Mouse (Mus musculus) liver, postnatal 0 days (tissue): ENCODE measurements around the gene Arpp21. TPM values are rescaled to one million over a fixed set of nuclear protein-coding genes. Genes with fewer than 3 reads are reported as not detected.

Source experiments
- ATAC-seq: fragments of 200-750 bp; cut with Nextera tagmentation; 2 replicates; pipeline ENCODE4 v1.8.0; 2017; ENCODE audit warnings: mild to moderate bottlenecking, moderate library complexity
- DNase-seq: peaks from one replicate; pipeline ENCODE4 v3.0.0-alpha.2; 2016
- H3K27ac ChIP-seq: fragments of 300-500 bp; sonication (generic); 2 replicates; pipeline ENCODE4 v1.5.1; 2014; ENCODE audit warnings: antibody characterized with exemption, moderate library complexity, mild to moderate bottlenecking, low read depth
- H3K27me3 ChIP-seq: fragments of 300-500 bp; sonication (generic); 2 replicates; pipeline ENCODE4 v1.6.1; 2014; ENCODE audit warnings: low read length, control low read depth, mixed read lengths; ENCODE audit not compliant: insufficient read depth
- H3K36me3 ChIP-seq: fragments of 300-500 bp; sonication (generic); replicated peaks from 2 replicates; pipeline ENCODE4 v1.6.1; 2014; ENCODE audit warnings: mild to moderate bottlenecking, control low read depth, low read length, moderate library complexity, mixed read lengths; ENCODE audit not compliant: insufficient read depth
- H3K4me1 ChIP-seq: fragments of 300-500 bp; sonication (generic); 2 replicates; pipeline ENCODE4 v1.6.1; 2014; ENCODE audit warnings: antibody characterized with exemption, mild to moderate bottlenecking, control low read depth; ENCODE audit not compliant: insufficient read depth
- H3K4me2 ChIP-seq: fragments of 300-500 bp; sonication (generic); 2 replicates; pipeline ENCODE4 v1.6.1; 2014; ENCODE audit warnings: low read depth, mild to moderate bottlenecking, low read length, moderate library complexity, mixed read lengths
- H3K4me3 ChIP-seq: fragments of 300-500 bp; sonication (generic); 2 replicates; pipeline ENCODE4 v1.5.1; 2014; ENCODE audit warnings: low read depth, low read length
- H3K9ac ChIP-seq: fragments of 300-500 bp; sonication (generic); replicated peaks from 2 replicates; pipeline ENCODE4 v1.6.1; 2014; ENCODE audit warnings: mild to moderate bottlenecking, moderate library complexity
- H3K9me3 ChIP-seq: fragments of 300-500 bp; sonication (generic); 2 replicates; pipeline ENCODE4 v1.6.1; 2016; ENCODE audit warnings: mild to moderate bottlenecking, control low read depth, low read length, mixed read lengths
- CTCF ChIP-seq: sonication (generic); IDR thresholded peaks from 2 replicates; pipeline ENCODE4 v1.5.1; 2016; ENCODE audit warnings: antibody characterized with exemption, low read depth
- EP300 ChIP-seq: IDR thresholded peaks from 2 replicates; pipeline ENCODE4 v1.6.1; 2016; ENCODE audit warnings: antibody characterized with exemption, low read depth, mild to moderate bottlenecking
- WGBS: fragments of 180-500 bp; shearing (Covaris S2); extraction: QIAGEN DNeasy Blood & Tissue Kit; methylation state at CpG from one replicate; pipeline ENCODE4 v1.1.7; 2014; ENCODE audit not compliant: insufficient replicate concordance; 5-methylcytosine and 5-hydroxymethylcytosine counted together
- polyA plus RNA-seq: library from polyadenylated mRNA; unstranded; fragments of >200 nt; fragmentation: Nextera tagmentation; extraction: Ambion mirVana; gene quantifications from 2 replicates; pipeline ENCODE4 v1.2.1, GENCODE M21; 2015

The Arpp21 gene
- polyA plus RNA-seq, 1 experiment from 2014 or later: 0.74 TPM

DNA sequence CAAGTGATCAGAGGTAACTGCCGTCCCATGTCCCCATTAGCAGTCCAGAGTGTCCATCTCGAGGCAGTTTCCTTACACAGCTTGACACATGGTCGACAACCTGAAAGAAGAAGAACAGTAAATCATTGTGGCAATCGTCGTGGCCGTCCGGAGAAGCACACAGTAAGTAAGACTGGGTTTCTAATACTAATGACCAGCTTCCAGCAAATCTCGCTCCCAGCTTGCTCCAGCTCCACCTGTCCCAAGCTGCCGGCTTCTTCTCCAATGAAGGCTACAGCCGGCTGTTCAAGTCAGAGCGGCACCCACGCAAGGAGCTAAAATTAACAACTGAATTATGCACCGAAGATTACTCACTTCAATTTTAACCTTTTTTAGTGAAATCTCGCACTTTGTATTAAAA, 48.1 kb downstream of the Arpp21 start:
- Histone ChIP-seq H3K36me3 (no peaks in the 10 kb centered on the region), H3K9ac (no peak overlapping the region), H3K27ac (no peak overlapping the region), H3K4me3 (no peak overlapping the region), H3K4me1 (no peaks in the 10 kb centered on the region), H3K27me3 (no peaks in the 10 kb centered on the region), H3K4me2 (no peak overlapping the region), H3K9me3 (no peaks in the 10 kb centered on the region)
- TF ChIP-seq EP300 (no peak), CTCF (no peak)
- DNase-seq (no peak), ATAC-seq (no peak)
- WGBS: 65% methylated on average over 14 of the region's 14 CpGs

DNA sequence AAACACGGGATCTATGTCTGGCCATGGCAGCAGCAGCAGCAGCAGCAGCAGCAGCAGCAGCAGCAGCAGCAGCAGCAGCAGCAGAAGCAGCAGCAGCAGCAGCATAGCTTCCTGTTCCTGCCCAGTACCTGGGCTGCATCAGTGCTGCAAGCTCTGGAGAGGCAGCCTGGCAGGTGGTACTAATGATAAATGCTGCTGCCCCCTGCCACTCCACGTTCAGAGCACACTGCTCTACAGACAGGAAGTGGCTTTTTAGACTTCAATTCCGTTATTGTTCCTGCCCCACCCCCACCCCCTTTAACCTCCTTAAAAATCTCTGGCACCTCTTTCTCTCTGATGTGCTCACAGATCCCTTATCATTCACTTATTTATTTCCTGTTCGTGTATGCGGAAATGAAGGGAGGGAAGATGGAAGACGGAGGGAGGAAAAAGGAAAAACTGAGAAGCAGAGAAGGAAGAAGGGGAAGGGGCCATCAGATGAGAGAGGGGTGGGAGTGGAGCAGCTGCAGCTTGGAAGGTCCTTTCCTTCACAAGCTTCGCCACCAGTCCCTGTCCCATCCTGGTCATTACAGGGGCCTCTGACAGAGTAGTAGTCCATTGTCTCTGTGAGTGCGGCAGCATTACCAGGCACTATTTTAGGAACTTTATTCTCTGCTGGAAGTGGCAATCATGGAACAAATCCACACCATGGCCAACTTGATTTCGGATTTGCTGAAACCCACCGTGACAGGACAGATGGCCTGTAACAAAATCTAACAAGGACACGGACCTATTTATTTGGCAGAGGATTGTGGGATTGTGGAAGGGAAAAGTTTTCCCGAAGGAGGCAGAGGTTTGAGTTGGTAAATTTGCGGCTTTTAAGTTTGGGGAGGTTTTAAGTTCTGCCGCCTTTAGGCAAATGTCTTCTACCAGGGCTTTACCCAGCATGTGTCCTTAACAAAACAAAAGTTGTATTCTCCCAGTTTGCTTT, 49.1 kb downstream of the Arpp21 start:
- no peaks in the 10 kb centered on the region for H3K27me3 ChIP-seq
- no peak overlapping the region for H3K4me2 ChIP-seq
- ATAC-seq: no peak
- H3K9me3 ChIP-seq: no peaks in the 10 kb centered on the region
- no peaks in the 10 kb centered on the region for H3K4me1 ChIP-seq
- no peaks in the 10 kb centered on the region for H3K36me3 ChIP-seq
- H3K27ac ChIP-seq: no peak overlapping the region
- WGBS: 22% methylated on average over 14 of the region's 14 CpGs
- no peak for DNase-seq
- no peak overlapping the region for H3K4me3 ChIP-seq
- TF ChIP-seq EP300: no peak
- TF ChIP-seq CTCF: no peak
- H3K9ac ChIP-seq: no peak overlapping the region

DNA sequence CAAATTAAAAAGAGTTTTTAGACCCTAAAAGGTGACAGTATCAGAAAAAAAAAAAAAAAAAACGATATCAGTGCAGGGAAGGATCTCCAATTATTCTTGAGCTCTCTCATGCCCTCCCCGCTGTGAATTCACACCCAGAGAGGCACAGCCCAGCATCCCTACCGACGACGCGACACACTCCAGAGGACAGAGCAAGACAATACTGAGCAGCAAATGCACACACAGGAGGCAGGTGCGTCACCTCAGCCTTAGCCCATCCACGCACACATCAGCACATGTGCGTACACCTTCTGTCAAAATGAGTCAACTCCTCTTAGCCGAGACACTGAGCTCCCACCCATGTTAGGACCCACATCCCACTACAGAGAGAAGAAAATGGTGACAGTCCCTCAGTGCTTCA, 50.0 kb downstream of the Arpp21 start:
- Histone ChIP-seq H3K9ac (no peak overlapping the region), H3K4me1 (no peaks in the 10 kb centered on the region), H3K9me3 (no peaks in the 10 kb centered on the region), H3K27ac (no peak overlapping the region), H3K4me3 (no peak overlapping the region), H3K27me3 (no peaks in the 10 kb centered on the region), H3K4me2 (no peak overlapping the region), H3K36me3 (no peaks in the 10 kb centered on the region)
- no peak for ATAC-seq
- DNase-seq: no peak
- TF ChIP-seq EP300: no peak
- TF ChIP-seq CTCF: no peak
- 59% methylated on average over 10 of the region's 10 CpGs for WGBS

DNA sequence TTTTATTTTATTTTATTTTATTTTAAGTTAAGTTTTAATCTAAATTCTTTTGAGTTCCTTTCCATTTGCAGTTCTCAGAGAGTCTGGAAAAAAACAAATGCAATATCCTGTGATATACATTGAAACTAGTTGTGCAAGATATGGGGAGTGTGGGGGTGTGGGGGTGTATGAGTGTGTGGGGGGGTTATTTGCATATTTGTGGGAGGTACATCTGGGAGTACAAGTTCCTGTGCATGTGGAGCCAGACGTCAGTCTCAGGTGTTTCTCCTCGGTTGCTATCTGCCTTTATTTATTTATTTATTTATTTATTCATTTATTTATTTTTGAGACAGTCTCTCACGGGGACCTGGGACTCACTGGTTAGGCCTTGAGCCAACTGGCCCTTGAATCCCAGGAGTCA, 53.0 kb downstream of the Arpp21 start:
- ATAC-seq (no peak), DNase-seq (no peak)
- H3K27me3 ChIP-seq: no peaks in the 10 kb centered on the region
- H3K36me3 ChIP-seq: no peaks in the 10 kb centered on the region
- no peak overlapping the region for H3K4me2 ChIP-seq
- H3K27ac ChIP-seq: no peak overlapping the region
- WGBS: 36% methylated on average over 3 of the region's 3 CpGs
- no peaks in the 10 kb centered on the region for H3K9me3 ChIP-seq
- no peak for TF ChIP-seq CTCF
- no peak for TF ChIP-seq EP300
- no peaks in the 10 kb centered on the region for H3K4me1 ChIP-seq
- no peak overlapping the region for H3K4me3 ChIP-seq
- no peak overlapping the region for H3K9ac ChIP-seq

DNA sequence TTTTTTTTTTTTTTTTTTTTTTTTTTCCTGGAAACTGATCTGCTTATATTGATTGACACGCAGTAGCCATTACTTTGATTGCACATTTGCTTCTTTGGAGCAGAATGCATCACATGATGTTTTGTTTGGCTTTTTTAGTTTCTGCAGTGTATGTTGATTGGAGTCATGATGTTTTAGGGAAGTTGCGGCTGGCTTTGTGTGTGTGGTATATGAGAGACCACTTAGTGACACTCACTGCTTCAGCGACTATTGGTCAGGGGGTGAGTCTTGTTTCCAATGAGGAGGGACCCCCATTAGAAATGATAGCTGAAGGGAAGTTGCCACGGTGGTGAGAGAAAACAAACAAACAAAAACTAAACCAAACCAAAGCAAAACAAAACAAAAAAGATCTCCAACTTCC, 55.7 kb downstream of the Arpp21 start:
- no peak overlapping the region for H3K4me3 ChIP-seq
- WGBS: 52% methylated on average over 4 of the region's 4 CpGs
- ATAC-seq (no peak), DNase-seq (no peak)
- H3K9me3 ChIP-seq: no peaks in the 10 kb centered on the region
- no peak overlapping the region for H3K4me2 ChIP-seq
- 0 out of 2 replicates have a peak, but pooled peaks cover 2% of the 10 kb centered on the region for H3K4me1 ChIP-seq
- TF ChIP-seq CTCF: no peak
- no peak for TF ChIP-seq EP300
- no peak overlapping the region for H3K27ac ChIP-seq
- H3K9ac ChIP-seq: no peak overlapping the region
- H3K27me3 ChIP-seq: no peaks in the 10 kb centered on the region
- no peaks in the 10 kb centered on the region for H3K36me3 ChIP-seq

DNA sequence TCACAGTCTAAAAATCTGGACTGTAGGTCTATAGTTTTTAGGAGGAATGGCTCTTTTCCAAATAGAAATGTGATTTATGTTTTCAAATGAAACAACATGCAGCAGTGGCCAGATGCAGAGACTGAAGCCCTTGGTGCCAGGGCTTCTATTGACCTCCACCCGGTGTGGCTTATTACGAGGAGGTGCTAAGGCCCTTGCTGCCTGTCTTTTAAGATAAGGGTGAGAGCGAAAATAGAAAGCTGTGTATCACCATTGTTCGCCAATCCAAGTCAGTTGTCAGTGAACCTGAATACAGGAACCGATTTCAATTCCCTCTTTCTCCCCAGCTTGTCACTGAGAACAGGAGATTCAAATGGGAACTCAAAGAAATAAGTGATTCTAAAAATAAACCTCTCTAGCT, 57.3 kb downstream of the Arpp21 start:
- 26% methylated on average over 5 of the region's 5 CpGs for WGBS
- Histone ChIP-seq H3K9ac (no peak overlapping the region), H3K27me3 (no peaks in the 10 kb centered on the region), H3K4me3 (no peak overlapping the region), H3K4me1 (0 out of 2 replicates have a peak, but pooled peaks cover 2% of the 10 kb centered on the region), H3K27ac (no peak overlapping the region), H3K36me3 (no peaks in the 10 kb centered on the region), H3K9me3 (no peaks in the 10 kb centered on the region), H3K4me2 (no peak overlapping the region)
- DNase-seq: no peak
- no peak for TF ChIP-seq CTCF
- no peak for ATAC-seq
